Mouse (Mus musculus) forebrain, postnatal 0 days (tissue): ENCODE data around the gene Sytl5. TPM values are rescaled to one million over a fixed set of nuclear protein-coding genes. Genes with fewer than 3 reads are reported as not detected.

Experiments
- ATAC-seq: fragments of 200-750 bp; cut with Nextera tagmentation; 2 replicates; pipeline ENCODE4 v1.8.0; 2017; ENCODE audit warnings: mild to moderate bottlenecking, moderate library complexity
- DNase-seq: peaks from one replicate; pipeline ENCODE4 v3.0.0-alpha.2; 2015
- H3K27ac ChIP-seq: fragments of 300-500 bp; sonication (generic); 2 replicates; pipeline ENCODE4 v1.5.1; 2014; ENCODE audit warnings: low read depth, mild to moderate bottlenecking, antibody characterized with exemption, low read length, moderate library complexity, mixed read lengths
- H3K27me3 ChIP-seq: fragments of 300-500 bp; sonication (generic); 2 replicates; pipeline ENCODE4 v1.6.1; 2014; ENCODE audit warnings: mild to moderate bottlenecking, low read length, mixed read lengths; ENCODE audit not compliant: insufficient read depth
- H3K36me3 ChIP-seq: fragments of 300-500 bp; sonication (generic); 2 replicates; pipeline ENCODE4 v1.6.1; 2014; ENCODE audit warnings: mild to moderate bottlenecking, moderate library complexity; ENCODE audit not compliant: insufficient read depth
- H3K4me1 ChIP-seq: fragments of 300-500 bp; sonication (generic); 2 replicates; pipeline ENCODE4 v1.6.1; 2014; ENCODE audit warnings: antibody characterized with exemption; ENCODE audit not compliant: insufficient read depth
- H3K4me2 ChIP-seq: fragments of 300-500 bp; sonication (generic); 2 replicates; pipeline ENCODE4 v1.6.1; 2014; ENCODE audit warnings: low read depth, mild to moderate bottlenecking, moderate library complexity
- H3K4me3 ChIP-seq: fragments of 300-500 bp; sonication (generic); 2 replicates; pipeline ENCODE4 v1.5.1; 2014; ENCODE audit warnings: low read depth, low read length, mixed read lengths
- H3K9ac ChIP-seq: fragments of 300-500 bp; sonication (generic); 2 replicates; pipeline ENCODE4 v1.6.1; 2014; ENCODE audit warnings: mild to moderate bottlenecking
- H3K9me3 ChIP-seq: fragments of 300-500 bp; sonication (generic); 2 replicates; pipeline ENCODE4 v1.6.1; 2016; ENCODE audit warnings: low read length
- CTCF ChIP-seq: sonication (generic); IDR thresholded peaks from 2 replicates; pipeline ENCODE4 v1.5.1; 2016; ENCODE audit warnings: antibody characterized with exemption, control low read depth, low read depth
- WGBS: fragments of 180-500 bp; shearing (Covaris S2); extraction: QIAGEN DNeasy Blood & Tissue Kit; methylation state at CpG from one replicate; pipeline ENCODE4 v1.1.7; 2014; 5-methylcytosine and 5-hydroxymethylcytosine counted together
- polyA plus RNA-seq: library from polyadenylated mRNA; unstranded; fragments of >200 nt; fragmentation: Nextera tagmentation; extraction: Ambion mirVana; gene quantifications from 2 replicates; pipeline ENCODE4 v1.2.1, GENCODE M21; 2015
- total RNA-seq: library from RNA; depleted of rRNA; stranded (reverse); fragments of >200 nt; gene quantifications from 2 replicates; pipeline ENCODE4 v1.2.3, GENCODE M21; 2014; rRNA removed

Gene Sytl5
- 1.2 and 2.3 TPM in 2 replicates for total RNA-seq
- polyA plus RNA-seq: 0.31 and 0.52 TPM in 2 replicates

DNA sequence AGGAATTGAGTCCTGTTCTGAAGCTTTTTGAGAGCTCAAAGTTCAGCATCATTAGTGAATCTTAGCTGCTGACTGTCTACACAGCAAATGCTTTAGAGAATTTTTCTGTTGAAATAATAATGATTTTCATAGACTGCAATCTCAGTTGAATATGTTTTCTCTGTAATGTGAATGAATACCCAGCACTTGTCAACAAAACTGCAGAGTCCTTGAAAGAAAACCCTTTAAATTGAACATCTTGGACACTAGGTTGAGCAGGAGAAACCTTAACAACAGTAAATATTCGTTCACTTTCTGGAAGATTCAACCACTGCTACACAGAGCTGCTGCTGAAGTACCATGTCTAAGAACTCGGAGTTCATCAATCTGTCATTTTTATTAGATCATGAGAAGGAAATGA is at the start of gene Sytl5:
Sytl5 (plus strand) TSS at position 301 of the 400 bp plus-strand sequence.
- no peak within 1 kb of the TSS for H3K27ac ChIP-seq
- no peak for TF ChIP-seq CTCF
- H3K36me3 ChIP-seq: no peaks in the 10 kb centered on the region
- no peak within 1 kb of the TSS for H3K9ac ChIP-seq
- H3K4me3 ChIP-seq: no peak within 1 kb of the TSS
- WGBS: 70% methylated on average over 2 of the region's 2 CpGs
- no peaks in the 10 kb centered on the region for H3K4me1 ChIP-seq
- H3K4me2 ChIP-seq: no peak within 1 kb of the TSS
- DNase-seq (no peak), ATAC-seq (no peak)
- H3K9me3 ChIP-seq: no peaks in the 10 kb centered on the region
- H3K27me3 ChIP-seq: no peaks in the 10 kb centered on the region

DNA sequence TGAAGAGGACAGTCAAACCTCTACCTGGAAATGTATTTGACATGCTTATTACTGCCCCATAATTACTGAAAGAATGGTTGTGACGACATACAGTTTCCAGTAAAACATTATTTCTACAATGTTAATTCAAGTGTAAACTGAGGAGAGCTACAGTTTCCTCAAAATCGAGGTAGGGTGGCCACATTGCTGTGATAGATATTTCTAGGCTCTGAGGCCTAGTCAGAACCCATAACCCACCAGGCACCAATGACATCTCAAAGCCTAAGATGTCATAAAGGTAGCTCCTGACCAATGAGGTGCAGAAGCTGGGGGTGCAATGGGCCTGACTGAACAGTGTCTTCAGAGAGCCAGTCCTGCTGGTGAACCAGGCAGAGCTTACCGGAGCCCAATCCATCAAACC is 38.8 kb upstream of the Sytl5 start, which contains the start of gene Hypm:
Hypm (plus strand) TSS at position 301 of the 400 bp plus-strand sequence.
- no peak within 1 kb of the TSS for H3K4me3 ChIP-seq
- no peak within 1 kb of the TSS for H3K9ac ChIP-seq
- no peak for ATAC-seq
- no peaks in the 10 kb centered on the region for H3K27me3 ChIP-seq
- H3K4me2 ChIP-seq: no peak within 1 kb of the TSS
- DNase-seq: no peak
- no peak for TF ChIP-seq CTCF
- H3K36me3 ChIP-seq: no peaks in the 10 kb centered on the region
- H3K4me1 ChIP-seq: no peaks in the 10 kb centered on the region
- no peak within 1 kb of the TSS for H3K27ac ChIP-seq
- WGBS: 83% methylated on average over 3 of the region's 3 CpGs
- H3K9me3 ChIP-seq: no peaks in the 10 kb centered on the region

DNA sequence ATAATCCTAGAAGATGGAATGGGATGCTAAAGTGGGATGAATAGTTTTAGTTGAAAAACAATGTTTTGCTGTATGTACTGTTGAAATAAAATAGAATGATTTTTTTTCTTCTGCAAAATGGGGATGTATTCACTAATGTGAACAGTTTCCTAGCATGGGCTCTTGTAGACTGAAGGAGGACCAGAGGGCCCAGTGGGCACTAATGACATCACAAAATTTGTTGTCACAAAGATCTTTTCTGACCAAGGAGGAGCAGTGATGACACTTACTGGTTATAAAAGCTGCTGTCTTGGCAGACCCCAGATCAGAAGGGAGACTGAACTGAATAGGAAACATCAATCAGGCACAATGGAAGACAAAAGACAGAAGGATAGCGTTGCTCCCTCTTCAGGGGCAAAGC is 36.0 kb upstream of the Sytl5 start, which contains the start of gene H2al3:
H2al3 (plus strand) TSS at position 301 of the 400 bp plus-strand sequence.
- Histone ChIP-seq H3K4me2 (no peak within 1 kb of the TSS), H3K9ac (no peak within 1 kb of the TSS), H3K36me3 (no peaks in the 10 kb centered on the region), H3K4me3 (no peak within 1 kb of the TSS), H3K4me1 (no peaks in the 10 kb centered on the region), H3K27ac (no peak within 1 kb of the TSS), H3K9me3 (no peaks in the 10 kb centered on the region), H3K27me3 (no peaks in the 10 kb centered on the region)
- no peak for DNase-seq
- no peak for ATAC-seq
- no peak for TF ChIP-seq CTCF
- 50% methylated on average over 1 of the region's 1 CpGs for WGBS

DNA sequence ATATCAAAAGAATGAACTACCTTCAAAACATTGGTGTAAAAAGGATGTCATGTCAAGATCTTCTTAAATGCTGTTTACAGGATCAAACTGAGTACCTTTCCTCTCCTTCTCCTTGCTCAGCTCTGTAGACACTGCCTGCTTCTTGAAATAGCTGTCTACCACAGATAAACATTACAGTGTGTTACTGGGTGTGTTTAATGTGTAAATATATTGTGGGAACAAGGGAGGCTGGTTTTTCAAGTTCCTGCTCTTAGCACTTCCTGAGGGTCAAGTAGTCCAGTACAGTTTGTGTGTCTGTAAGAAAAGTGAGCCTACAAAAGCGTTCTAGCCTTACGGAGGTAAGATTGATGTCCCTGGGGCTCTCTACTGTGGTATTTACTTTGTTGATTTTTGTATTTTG is 23.6 kb upstream of the Sytl5 start:
- Histone ChIP-seq H3K4me1 (no peaks in the 10 kb centered on the region), H3K36me3 (no peaks in the 10 kb centered on the region), H3K9ac (no peak overlapping the region), H3K4me3 (no peak overlapping the region), H3K4me2 (no peak overlapping the region), H3K27ac (no peak overlapping the region), H3K9me3 (no peaks in the 10 kb centered on the region), H3K27me3 (no peaks in the 10 kb centered on the region)
- DNase-seq (no peak), ATAC-seq (no peak)
- WGBS: 89% methylated on average over 2 of the region's 2 CpGs
- no peak for TF ChIP-seq CTCF

DNA sequence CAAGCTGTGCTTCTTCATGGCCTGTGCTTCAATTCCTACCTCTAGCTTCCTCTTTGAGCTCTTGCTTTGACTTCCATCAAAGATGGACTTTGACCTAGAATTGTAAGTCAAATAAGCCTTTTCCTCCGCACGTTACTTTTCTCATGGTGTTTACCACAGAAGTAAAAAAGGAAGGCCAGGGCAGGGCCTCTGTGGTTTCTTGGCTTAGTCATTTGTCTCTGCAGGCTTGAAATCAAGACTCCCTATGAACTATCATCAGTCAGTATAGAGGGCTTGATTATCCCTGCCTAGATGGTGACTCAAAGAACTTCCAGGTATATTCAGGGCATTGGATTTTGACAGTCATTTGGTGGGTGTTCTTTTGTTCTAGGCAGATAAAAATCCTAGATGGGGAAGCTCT is 9.9 kb upstream of the Sytl5 start:
- no peak overlapping the region for H3K9ac ChIP-seq
- no peaks in the 10 kb centered on the region for H3K27me3 ChIP-seq
- DNase-seq (no peak), ATAC-seq (no peak)
- H3K4me3 ChIP-seq: no peak overlapping the region
- no peak overlapping the region for H3K4me2 ChIP-seq
- TF ChIP-seq CTCF: no peak
- no peaks in the 10 kb centered on the region for H3K4me1 ChIP-seq
- 96% methylated on average over 2 of the region's 2 CpGs for WGBS
- H3K36me3 ChIP-seq: no peaks in the 10 kb centered on the region
- no peaks in the 10 kb centered on the region for H3K9me3 ChIP-seq
- no peak overlapping the region for H3K27ac ChIP-seq

DNA sequence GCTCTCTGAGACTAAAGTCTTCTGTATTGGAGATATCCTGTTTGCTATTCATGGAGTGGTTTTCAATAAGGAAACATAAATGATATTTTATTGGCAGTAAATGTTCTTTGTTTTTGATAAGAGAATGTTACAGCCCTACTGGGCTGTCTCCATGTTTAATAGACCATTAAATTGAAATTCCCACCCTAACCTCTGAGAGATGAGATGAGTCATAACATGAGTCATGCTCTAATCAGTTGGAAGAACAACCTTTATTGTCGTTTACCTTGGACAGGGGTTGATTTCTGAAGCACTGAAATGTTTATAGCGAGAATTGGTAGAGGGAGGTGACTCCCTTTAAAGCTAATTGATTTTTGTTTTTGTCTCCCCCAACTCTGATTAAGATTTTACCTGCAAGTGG is 24.1 kb downstream of the Sytl5 start:
- Histone ChIP-seq H3K9me3 (no peaks in the 10 kb centered on the region), H3K27me3 (no peaks in the 10 kb centered on the region), H3K27ac (no peak overlapping the region), H3K4me2 (no peak overlapping the region), H3K4me1 (no peaks in the 10 kb centered on the region), H3K36me3 (no peaks in the 10 kb centered on the region), H3K4me3 (no peak overlapping the region), H3K9ac (no peak overlapping the region)
- DNase-seq (no peak), ATAC-seq (no peak)
- no peak for TF ChIP-seq CTCF
- 54% methylated on average over 2 of the region's 2 CpGs for WGBS

DNA sequence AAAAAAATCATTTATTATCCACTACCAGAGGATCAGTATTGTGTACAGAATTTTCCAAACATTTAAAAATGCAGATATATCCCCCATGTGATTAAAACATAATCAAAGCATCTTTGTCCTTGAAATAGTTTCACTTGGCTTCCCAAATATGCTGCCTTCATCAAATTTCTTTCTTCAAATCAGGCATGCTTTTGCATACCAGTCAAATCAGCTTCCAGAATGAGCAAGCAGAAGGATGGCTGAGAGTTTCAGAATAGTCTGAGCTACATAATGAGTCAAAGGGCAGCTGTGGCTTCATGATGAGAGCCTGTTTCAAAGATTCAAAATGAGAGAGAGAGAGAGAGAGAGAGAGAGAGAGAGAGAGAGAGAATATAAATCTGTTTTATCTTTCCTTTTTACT is 48.4 kb downstream of the Sytl5 start:
- Histone ChIP-seq H3K27me3 (no peaks in the 10 kb centered on the region), H3K36me3 (no peaks in the 10 kb centered on the region), H3K4me1 (no peaks in the 10 kb centered on the region), H3K9ac (no peak overlapping the region), H3K27ac (no peak overlapping the region), H3K4me3 (no peak overlapping the region), H3K4me2 (no peak overlapping the region), H3K9me3 (no peaks in the 10 kb centered on the region)
- DNase-seq (peak; percentile 2), ATAC-seq (peak; percentile 65)
- no peak for TF ChIP-seq CTCF
